Mouse (Mus musculus) kidney, adult 8-10 months (tissue): ENCODE results near the gene Leng1.
"Not testable (repeated sequence)": the region's sequence is repeated elsewhere in the genome, so short reads cannot be mapped to it uniquely, and the experiment has no call there.

Source experiments
- DNase-seq, 2 experiments: peaks; one replicate each; pipeline ENCODE4 v3.0.0; 2022

Gene Leng1

DNA sequence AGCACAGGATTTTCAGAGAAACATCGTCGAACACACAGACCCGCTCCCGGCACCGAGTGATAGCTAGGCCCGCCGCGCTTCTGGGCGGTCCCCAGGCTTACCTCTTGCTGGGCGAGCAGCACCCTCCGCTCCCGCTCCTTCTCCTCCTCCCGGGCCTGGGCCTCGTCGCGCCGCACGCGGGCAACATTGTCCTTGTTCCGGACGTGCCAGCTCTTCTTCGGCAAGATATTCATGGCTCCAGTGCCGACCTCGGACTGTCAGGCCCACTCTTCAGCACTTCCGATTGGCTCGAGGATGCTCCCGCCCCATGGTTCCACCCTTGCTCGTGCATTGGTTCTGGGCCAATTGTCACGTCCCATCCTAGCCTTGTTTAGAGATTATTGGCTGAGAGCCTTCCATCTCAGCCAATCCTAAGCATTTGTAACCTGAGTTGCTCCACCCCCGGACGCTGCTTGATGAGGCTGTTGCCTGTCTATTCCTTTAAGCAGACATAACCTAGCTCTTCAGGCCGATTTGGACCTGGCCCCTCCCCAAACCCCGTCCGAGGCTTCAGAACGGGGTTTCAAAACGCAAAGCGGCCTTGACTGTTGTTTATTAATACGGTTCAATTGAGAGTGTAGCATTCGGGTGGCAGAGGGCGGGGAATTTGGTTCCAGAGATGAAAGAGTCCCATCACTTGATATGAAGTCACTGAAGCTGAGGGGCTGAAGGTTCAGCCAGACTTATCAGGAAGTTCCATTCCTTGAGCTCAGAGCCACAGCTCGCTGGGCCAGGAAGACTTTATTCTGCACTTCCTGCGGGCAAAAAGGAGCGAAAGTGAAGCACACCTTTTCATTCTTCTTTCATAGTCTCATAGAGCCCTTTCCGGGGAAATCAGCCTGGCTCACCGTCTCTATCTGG lies at the start of gene Leng1:
TSS of gene Leng1 (minus strand) at position 626 of the 900 bp plus-strand sequence.
- peak; percentile 98 for DNase-seq

DNA sequence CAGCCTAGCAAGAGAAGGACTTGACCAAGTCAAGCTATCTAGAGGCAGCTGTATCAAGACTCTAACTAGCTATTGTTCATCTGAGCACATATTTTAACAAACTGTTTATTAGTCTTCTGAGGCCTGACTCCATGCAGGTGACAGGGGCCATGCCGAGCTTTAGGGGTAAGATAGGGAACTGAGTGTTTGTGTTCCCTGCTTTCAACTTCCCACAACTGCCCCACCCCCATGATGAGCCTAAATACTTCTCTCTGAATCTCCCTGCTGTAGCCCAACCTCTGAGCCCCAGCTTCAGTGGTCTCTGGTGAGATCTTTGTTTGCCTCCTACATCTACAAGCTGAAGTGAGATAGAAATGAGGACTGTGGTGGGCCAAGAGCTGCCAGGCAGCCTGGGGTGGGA lies 49.6 kb upstream of the Leng1 start:
- no peak for DNase-seq

DNA sequence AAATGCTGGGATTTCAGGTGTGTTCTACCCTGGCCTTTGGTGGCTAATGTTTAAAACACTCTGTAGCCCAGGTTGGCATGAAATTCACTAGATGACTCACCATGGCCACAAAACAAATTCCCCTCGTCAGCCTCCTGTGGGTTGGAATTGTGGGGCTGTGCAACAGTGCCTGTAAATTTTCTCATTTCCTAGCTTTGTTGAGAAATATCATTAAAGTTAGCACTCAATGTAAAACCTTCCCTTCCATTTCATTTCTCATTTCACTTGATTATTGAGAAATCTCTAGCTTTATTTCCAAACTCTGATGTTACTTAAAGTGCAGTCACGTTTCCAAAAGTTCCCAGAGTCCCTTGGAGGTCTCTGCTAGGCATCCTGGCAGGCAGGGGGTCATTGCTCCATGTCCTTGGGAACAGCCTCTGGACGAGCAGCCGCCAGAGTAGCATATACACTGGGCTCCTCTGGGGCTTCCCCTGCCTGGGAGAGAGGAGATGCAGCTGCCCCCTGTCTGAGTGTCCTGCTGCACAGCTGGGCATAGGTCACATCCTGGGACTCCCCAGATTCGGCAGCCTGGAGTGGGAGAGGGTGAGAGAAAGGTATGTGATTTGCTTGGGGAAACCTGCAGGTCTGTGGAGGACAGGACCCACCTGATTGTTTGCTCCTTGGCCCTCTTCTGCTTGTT lies 46.8 kb upstream of the Leng1 start:
- no peak for DNase-seq

DNA sequence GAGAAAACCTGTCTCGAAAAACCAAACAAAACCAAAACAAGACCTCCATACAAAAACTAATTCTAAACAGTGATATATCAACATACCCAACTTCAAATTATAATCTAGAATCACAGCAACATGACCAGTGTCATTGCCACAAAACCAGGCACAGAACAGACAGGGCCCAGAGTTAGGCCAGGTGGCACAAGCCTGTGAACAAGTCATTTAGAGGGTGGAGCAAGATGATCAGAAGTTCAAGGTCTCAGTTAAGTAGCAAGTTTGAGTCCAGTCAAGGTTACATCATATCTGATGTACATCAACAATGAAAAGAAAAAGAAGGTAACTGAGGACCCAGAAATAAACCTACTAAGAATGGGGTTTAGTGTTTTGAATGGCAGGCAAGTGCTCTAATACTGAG lies 43.4 kb upstream of the Leng1 start:
- no peak for DNase-seq

DNA sequence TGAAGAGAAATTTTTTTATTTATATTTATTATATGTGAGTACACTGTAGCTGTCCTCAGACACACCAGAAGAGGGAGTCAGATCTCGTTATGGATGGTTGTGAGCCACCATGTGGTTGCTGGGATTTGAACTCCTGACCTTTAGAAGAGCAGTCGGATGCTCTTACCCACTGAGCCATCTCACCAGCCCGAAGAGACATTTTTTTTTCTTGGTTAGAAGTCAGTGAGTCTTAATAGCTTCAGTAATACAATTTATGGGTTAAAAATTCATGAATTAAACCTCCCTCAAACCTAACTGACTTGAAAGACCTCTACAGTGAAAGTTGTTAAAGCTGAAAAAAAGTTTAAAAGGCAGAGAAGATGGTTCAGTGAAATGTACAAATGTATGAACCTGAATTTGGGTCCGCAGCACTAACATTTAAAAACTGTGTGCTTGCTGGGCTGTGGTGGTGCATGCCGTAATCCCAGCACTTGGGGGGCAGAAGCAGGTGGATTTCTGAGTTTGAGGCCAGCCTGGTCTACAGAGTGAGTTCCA lies 42.9 kb upstream of the Leng1 start:
- not testable (repeated sequence) for DNase-seq

DNA sequence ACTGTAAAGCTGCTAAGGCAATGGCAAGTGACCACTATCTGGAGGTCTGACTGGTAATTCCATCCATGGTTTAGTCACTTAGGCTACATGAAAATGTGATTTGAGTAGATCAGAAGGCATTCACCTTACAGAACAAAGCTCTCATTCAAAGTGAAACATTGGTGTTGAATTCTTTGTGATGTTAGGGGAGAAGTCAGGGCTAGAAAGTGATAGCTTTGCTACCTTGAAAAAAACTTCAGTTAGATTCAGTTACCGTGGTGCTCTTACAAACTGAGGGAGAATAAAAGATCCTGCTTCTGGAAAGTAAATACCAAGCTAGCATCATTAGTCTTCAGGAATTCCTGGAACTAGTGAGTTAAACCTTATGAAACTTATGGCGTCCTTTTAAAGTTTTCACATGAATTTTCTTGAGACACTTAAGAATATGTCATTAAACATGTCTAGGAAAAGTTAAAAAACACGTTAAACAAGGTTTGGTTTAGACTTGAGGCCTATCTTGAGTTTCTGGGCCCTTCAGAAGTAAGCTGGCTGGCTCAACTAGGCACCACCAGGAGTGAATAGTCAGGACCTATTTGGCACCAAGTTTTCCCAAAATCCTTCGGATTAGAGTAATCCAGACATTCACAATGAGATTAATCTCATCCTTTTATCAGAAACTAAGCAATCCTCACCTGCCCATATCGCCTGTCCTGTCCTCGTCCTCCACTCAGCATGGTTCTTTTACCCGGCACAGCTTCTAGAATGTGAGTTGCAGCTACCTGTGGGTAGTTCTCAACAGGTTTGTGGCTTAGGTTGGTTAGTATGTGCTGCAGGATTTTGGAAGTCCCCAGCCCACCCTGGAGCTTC lies 42.2 kb upstream of the Leng1 start:
- DNase-seq: no peak

DNA sequence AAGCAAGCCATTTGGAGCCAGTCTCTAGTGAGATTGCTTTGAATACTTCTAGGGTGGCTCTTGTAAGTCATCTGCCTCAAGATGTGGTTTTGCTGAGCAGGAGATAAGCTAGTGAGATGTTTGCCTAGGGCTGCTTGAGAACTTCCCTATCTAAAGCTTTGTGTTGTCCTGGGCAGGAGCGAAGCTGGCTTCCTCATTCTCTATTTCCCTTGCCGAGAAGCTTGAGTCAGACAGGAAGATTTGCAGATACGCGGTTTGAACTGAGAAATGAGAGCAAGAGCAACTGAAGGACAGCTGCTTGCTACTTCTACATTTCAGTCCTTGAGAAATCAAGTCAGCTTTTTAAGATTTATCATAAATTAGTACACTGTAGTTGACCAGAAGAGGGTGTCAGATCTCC lies 41.4 kb upstream of the Leng1 start:
- DNase-seq: no peak

DNA sequence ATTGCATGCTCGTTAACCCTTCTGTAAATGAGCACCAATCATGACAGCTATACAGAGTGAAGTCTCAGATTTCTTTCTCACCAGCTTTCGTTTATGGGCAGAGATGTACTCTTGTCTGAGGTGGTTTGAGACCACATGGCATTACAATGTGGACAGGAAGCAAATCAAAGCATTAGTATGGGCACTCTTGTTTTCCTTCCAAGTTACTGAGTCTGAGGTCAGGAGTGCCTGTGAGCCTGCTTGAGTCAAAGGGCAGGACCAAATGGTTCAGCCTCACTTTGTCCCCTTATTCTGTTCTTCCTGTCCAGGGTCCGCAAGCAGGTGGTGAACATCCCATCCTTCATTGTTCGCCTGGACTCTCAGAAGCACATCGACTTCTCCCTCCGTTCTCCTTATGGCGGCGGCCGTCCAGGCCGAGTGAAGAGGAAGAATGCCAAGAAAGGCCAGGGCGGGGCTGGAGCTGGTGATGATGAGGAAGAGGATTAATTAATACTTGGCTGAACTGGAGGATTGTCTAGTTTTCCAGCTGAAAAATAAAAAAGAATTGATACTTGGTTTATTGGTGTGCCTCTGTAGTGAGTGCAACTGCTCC lies 40.8 kb upstream of the Leng1 start:
- no peak for DNase-seq

DNA sequence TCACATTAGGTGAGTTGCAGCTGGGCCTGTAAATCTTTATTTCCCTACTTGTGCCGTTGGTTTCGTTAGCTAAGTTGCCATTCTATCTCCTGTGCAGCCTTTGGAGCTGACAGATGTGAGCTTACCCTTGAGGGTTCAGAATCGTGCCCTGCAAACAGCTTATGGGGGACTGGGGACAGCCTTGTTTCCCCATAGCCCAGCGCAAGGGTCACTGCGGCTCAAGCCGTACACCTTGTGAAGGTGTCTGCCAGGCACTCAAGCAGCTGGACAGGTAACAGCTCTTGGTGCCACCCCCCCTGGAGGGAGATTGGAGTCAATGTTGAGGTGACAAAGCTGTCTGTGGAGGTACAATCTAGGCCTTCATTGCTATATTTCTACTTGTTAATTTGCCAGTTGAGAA lies 40.3 kb upstream of the Leng1 start:
- DNase-seq: no peak

DNA sequence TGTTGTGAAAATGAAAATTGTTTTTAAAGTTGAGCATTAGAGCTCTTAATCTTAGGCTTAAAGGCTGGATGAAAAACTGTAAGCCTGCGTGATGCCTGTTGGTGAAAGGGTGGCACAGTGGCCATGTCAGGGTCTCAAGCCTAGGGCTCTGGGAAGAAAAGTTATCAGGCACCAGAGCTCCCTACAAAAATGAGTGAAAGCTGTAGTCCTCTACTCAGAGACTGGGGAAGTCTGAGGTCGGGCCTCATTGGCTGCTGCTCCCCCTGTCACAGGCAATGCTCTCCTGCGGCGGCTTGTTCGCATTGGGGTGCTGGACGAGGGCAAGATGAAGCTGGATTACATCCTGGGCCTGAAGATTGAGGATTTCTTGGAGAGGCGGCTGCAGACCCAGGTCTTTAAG lies 39.8 kb upstream of the Leng1 start:
- not testable (repeated sequence) for DNase-seq

DNA sequence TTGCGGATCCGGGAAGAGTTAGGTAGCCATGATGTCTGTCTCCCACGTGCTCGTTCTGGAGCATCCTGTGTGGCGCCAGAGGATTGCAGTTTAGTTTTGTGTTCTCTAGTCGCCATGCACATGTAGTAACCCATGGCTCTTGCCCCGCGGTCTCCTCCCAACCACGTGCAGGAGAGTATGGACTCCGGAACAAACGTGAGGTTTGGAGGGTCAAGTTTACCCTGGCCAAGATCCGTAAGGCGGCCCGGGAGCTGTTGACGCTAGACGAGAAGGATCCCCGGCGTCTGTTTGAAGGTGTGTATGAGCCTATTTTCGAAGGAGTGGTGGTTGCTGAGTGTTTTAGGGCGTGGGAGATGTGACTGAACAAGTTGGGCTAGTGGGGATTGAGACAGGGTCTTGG lies 38.8 kb upstream of the Leng1 start:
- no peak for DNase-seq

DNA sequence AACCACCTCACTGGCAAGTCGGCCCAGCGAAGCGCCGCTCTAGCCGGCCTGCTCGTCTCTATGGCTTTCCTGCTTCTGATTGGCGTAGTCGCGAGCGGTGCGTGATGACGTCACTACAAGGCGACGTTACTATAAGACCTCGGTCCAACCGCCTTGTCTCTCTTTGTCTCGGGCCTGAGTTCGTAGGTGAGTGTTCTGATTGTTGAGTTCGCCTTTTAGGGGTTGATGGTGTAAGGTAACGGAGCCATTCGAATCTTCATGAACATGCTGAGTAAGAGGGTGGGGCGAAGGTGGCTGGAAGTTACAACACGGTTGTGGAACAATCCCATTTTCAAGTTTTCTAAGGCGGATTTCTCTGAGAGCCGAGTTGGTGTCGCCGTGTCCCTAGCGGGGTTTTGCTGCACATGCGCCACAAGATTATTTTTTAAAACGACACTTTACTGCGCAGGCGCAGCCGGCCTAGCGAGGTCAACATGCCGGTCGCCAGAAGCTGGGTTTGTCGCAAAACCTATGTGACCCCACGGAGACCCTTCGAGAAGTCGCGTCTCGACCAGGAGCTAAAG lies 38.3 kb upstream of the Leng1 start, which contains the start of gene Rps9:
TSS of gene Rps9 (plus strand) at position 115 of the 563 bp plus-strand sequence.
- DNase-seq: peak; percentile 96 to 97

DNA sequence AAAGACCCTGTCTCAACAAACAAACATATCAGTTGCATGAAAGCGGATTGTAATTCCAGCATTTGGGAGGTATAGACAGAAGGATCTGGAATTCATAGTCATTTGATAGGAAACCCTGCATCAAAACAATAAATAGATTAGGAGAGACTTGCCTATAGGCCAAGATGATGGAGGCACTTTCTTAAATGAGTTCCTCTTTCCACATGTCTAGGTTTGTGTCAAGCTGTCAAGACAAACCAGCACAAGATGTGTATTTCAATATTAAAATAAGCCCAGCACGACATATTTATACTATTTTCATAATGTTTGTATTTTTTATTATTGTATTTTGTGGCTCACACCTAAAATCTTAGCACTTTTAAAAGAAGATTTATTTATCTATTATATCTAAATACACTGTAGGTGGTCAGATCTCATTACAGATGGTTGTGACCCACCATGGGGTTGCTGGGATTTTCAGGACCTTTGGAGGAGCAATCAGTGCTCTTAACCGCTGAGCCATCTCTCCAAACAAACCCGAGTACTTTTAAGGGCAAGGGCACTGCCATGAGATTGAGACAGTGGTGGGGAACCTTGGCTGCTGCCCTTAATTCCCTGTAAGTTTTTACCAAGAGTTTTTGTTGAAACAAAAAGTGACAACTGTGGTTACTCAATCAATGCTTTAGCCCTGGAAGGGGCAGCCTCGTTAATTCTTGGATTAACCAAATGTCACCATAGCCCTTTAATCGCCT lies 37.7 kb upstream of the Leng1 start:
- DNase-seq: no peak

DNA sequence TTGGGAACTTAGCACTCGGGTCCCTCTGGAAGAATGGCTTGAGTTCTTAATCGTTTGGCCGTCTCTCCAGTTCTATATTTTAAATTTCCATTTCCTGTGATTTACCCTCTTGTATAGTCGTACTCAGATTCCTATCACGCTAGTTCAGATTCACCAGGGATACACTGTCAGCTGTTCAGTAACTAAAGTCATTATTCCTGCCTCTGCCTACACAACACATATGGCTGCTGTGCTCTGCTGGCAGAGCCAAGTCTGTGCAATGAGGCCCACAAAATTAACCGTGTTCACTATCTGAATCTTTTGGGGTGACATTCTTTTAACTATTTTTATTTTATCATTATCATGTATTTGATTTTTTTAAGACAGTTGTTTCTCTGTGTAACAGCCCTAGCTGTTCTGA lies 32.8 kb upstream of the Leng1 start:
- no peak for DNase-seq

DNA sequence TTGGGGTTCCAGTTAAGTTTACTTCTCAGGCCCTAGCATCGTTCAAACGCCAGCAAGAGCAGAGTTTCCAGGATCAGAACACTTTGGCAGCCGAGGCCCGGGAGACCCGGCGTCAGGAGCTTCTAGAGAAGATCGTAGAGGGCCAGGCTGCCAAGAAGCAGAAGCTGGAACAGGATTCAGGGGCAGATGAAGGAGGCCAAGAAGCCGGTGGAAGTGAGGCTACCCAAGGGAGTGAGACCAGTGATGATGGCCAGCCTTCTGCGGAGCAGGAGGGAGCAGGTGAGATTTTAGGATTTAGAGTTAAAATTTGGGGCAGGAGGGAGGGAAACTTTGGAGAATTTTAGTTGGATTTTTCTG lies 29.3 kb upstream of the Leng1 start:
- not testable (repeated sequence) for DNase-seq

DNA sequence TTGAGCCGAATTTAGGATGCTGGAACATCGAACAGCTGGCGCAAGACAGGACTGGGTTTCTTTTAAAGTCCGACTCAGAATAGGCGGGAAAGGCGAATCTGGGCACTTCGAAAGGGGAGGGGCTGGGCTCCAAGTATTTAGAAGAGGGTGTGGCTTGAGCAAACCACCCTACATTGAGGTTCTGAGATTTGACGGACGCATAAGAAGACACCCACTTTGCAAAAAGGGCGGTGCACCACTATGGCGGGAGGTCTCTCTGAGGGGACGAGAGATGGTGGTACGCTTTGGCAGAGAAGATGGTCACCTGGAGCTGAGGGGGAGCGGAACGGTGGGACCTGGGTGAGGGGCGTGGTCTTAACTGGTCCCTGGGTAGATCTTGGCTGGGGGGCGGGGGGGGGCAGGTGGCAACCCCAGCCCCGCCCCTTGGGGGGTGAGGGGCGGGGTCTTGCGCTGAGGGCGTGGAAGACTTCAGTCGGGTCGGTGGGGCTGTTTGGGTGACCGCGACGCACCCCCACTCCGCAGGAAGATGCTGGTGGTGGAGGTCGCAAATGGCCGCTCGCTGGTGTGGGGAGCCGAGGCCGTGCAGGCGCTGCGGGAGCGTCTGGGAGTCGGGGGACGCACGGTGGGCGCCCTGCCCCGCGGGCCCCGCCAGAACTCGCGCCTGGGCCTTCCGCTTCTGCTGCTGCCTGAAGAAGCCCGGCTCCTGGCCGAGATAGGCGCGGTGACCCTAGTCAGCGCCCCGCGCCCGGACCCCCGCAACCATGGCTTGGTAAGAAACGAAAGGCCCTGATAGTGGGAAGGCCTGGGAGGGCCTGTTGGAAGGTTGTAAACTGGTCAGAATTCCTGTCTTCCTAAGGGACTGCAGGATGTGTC lies 28.7 kb upstream of the Leng1 start:
- DNase-seq: peak; percentile 83 to 89

DNA sequence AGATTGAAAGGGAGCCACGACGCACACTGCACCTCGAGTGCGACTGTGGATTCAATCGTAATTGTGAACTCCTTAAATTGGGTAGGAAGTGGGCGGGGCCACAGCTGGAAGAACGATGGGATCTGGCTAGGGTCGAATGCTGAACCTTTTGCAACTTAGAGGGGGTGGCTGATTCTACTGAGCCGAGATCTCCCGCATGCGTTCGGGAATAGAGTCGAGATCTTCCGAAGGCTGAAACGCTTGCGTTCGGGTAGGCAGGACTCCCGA lies 28.1 kb upstream of the Leng1 start:
- DNase-seq: no peak

DNA sequence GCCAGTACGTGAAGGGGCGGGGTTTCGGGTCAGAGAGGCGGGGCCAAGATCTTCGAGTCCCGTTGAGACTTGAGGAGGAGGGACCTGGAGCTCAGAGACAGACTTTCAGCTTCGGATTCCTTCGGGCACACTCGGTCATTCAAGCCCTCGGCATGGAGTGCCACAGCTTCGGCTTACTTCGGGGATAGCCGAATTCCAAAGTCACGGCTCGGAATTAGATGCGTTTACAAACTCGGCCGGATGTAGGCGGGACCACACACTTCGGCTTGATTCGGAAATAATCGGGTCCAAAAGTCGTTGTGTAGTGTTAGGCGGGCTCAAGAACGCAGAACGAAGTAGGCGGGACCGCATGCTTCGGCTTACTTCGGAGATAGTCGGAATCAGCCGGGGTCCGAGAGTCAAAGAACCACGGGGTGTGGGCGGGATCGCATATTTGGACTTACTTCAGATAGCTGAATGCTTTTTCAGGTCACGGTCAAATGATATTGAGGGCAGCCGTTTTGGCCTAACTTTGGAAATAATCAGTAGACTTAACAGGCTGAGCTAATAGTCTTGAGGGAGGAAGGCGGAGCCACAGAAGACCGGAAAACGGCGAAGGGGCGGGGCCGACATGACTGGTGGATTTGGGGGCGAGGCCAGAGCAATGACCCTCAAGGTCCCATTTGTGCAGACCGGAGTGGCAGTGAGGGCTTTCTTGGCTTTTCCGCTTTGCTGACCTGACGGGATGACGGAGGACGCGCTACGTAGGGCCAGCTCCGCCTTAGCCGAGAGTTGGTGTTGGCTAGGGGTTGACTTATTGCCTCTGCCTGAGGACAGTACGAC lies 27.6 kb upstream of the Leng1 start, which contains the start of gene Mboat7:
TSS of gene Mboat7 (minus strand) at position 537 of the 822 bp plus-strand sequence.
- DNase-seq: peak; percentile 99

DNA sequence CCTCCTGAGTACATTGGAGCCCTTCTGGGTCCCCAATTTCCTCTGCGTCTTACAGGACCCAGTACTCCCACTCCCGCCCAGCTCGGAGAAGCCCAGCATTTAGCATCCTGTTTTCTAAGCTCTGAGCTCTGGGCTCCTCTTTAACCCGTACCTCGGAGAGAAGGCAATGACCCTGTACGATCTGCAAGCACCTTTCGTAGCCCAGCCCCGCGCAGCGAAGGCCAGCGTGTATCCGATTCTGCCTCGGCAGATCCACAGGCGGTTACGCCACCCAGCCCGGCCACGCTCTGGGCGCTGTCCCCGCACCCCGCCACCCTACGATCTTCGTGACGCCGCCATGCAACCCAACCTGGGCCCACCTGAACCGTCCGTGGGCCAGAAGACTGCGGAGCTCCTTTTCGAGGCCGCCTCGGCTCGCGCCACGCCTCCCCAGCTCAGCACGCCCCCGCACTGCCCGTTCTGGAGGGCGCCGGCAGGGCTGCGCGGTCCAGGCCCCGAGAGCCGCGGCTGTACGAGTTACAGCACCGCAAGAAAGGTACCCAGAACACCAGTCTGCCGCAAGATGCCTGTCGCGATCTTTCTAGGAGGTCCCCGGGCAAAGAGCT lies 26.8 kb upstream of the Leng1 start, which contains the start of gene Tsen34:
TSS of gene Tsen34 (plus strand) at position 482 of the 605 bp plus-strand sequence.
- peak in 1 of 2 experiments; percentile 19 for DNase-seq
